Mouse (Mus musculus): ENCODE data around the gene Timmdc1.

DNA sequence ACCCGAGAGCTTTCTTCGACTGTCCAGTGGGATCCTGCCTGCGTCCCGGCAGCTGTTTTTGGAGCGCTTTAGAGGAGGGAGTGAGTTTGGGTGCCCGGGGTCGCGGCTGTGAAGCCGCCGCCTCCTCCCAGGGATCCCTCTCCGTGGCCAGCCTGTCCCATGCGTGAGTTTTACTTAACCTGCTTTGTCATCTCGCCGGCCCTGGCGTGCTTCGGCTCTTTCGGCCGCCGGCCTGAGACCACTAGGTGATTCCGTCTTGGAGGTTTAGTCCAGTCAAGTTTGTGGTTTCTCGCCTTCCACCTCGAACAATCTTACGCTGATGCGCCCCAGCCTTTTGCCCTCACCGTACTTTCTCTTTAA is 40.5 kb upstream of the Timmdc1 start:
- TF ChIP-seq POLR2A (IDR thresholded peaks at IDR 0.05; ENCODE audit: control insufficient read depth, extremely low read depth, insufficient read depth, low read length, poor library complexity) (no peak), CTCF (IDR thresholded peaks at IDR 0.05; ENCODE audit: borderline replicate concordance, control insufficient read depth, extremely low read depth, insufficient read depth, low read length, poor library complexity) (no peak)

All from thymus, adult 2 months (tissue).